Mouse (Mus musculus) forebrain, embryonic 16.5 days (tissue): ENCODE data around the gene Igdcc3. TPM values are rescaled to one million over a fixed set of nuclear protein-coding genes. Genes with fewer than 3 reads are reported as not detected.
"Not testable (repeated sequence)": the region's sequence is repeated elsewhere in the genome, so short reads cannot be mapped to it uniquely, and the experiment has no call there.

Experiments used
- ATAC-seq: fragments of 200-750 bp; cut with Nextera tagmentation; 2 replicates; pipeline ENCODE4 v1.8.0; 2017; ENCODE audit warnings: mild to moderate bottlenecking, moderate library complexity
- H3K27ac ChIP-seq: fragments of 300-500 bp; sonication (generic); 2 replicates; pipeline ENCODE4 v1.5.1; 2014; ENCODE audit warnings: low read length, control low read depth
- H3K27me3 ChIP-seq: fragments of 300-500 bp; sonication (generic); replicated peaks from 2 replicates; pipeline ENCODE4 v1.6.1; 2014; ENCODE audit warnings: low read length; ENCODE audit not compliant: control insufficient read depth, insufficient read depth
- H3K36me3 ChIP-seq: fragments of 300-500 bp; sonication (generic); 2 replicates; pipeline ENCODE4 v1.6.1; 2014; ENCODE audit not compliant: control insufficient read depth, insufficient read depth
- H3K4me1 ChIP-seq: fragments of 300-500 bp; sonication (generic); replicated peaks from 2 replicates; pipeline ENCODE4 v1.6.1; 2014; ENCODE audit warnings: low read length; ENCODE audit not compliant: control insufficient read depth, insufficient read depth
- H3K4me2 ChIP-seq: fragments of 300-500 bp; sonication (generic); 2 replicates; pipeline ENCODE4 v1.6.1; 2014; ENCODE audit warnings: mild to moderate bottlenecking, low read length, control low read depth
- H3K4me3 ChIP-seq: fragments of 300-500 bp; sonication (generic); replicated peaks from 2 replicates; pipeline ENCODE4 v1.5.1; 2014; ENCODE audit warnings: mild to moderate bottlenecking, low read length, control low read depth
- H3K9ac ChIP-seq: fragments of 300-500 bp; sonication (generic); replicated peaks from 2 replicates; pipeline ENCODE4 v1.6.1; 2014; ENCODE audit warnings: low read depth, low read length, control low read depth
- H3K9me3 ChIP-seq: fragments of 300-500 bp; sonication (generic); 2 replicates; pipeline ENCODE4 v1.6.1; 2016; ENCODE audit warnings: low read length; ENCODE audit not compliant: control insufficient read depth
- WGBS: fragments of 180-500 bp; shearing (Covaris S2); extraction: QIAGEN DNeasy Blood & Tissue Kit; methylation state at CpG from one replicate; pipeline ENCODE4 v1.1.7; 2014; 5-methylcytosine and 5-hydroxymethylcytosine counted together
- polyA plus RNA-seq: library from polyadenylated mRNA; unstranded; fragments of >200 nt; fragmentation: Nextera tagmentation; extraction: Ambion mirVana; gene quantifications from 2 replicates; pipeline ENCODE4 v1.2.1, GENCODE M21; 2015

The Igdcc3 gene
- polyA plus RNA-seq, 1 experiment from 2014 or later: 8.5 TPM

DNA sequence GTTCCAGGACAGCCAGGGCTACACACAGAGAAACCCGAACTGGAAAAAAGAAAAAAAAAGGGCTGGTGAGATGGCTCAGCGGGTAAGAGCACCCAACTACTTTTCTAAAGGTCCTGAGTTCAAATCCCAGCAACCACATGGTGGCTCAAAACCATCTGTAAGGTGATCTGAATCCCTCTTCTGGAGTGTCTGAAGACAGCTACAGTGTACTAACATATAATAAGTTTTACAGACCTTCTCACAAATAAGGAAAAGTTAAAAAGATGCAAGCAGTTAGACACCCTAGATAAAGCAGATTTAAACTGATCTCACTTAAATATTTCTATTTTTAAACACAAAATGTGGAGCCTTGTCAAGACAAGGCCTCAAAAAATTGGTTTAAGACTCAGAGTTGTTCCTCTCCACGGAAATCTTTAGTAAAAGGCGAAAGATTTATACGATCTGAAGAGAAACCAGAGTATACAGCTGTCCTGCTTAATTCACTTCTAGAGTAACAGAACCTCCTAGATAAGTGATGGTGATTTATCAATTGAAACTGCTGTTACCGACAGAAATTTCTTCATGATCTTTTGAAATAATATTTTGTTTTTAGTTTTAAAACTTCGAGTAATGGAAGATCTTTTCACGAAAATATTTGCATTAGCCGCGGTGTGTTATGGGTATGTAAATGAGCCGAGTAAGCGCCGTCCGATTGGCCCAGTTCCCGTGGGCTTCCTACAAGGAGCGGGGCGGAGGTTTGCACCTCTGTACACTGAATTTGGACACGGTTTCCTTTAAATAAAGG lies 60.6 kb downstream of the Igdcc3 start:
- peak overlapping the region; percentile 90 for H3K27ac ChIP-seq
- WGBS: 1% methylated on average over 18 of the region's 18 CpGs

DNA sequence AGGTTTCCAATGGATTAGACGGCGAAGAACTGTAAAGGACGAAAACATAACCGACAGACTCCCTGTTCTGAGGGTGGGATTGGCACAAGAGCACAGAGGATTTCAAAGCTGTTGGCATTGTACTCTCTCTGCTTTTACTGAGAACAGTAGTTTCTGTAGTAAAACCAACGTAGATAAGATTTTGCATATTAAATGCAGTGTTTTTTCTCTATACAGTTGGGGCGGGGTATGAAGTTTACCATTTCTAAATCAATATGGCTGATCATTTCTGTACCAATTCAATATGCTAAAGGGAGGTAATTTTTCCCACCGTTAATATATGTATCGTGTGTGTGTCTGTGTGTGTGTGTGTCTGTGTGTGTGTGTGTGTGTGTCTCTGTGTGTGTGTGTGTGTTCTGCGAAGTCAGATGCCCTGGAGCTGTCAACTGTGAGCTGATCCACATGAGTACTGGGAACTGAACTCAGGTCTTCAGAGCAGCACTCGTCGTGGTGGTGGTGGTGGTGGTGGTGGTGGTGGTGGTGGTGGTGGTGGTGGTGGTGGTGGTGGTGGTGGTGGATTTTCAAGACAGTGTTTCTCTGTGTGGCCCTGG lies 61.3 kb downstream of the Igdcc3 start:
- WGBS: 12% methylated on average over 9 of the region's 11 CpGs
- Histone ChIP-seq H3K4me2 (peak overlapping the region; percentile 61), H3K9me3 (no peaks in the 10 kb centered on the region)

More for the DNA sequence above, 60.6 kb downstream of the Igdcc3 start:
- H3K4me2 ChIP-seq: peak overlapping the region; percentile 61
- H3K36me3 ChIP-seq: no peaks in the 10 kb centered on the region
- ATAC-seq: peak; percentile 89
- H3K4me3 ChIP-seq: peak overlapping the region; percentile 54
- H3K9ac ChIP-seq: peak overlapping the region; percentile 65
- no peaks in the 10 kb centered on the region for H3K9me3 ChIP-seq
- H3K4me1 ChIP-seq: 0 out of 2 replicates have a peak, but pooled peaks cover 2% of the 10 kb centered on the region
- H3K27me3 ChIP-seq: no peaks in the 10 kb centered on the region

DNA sequence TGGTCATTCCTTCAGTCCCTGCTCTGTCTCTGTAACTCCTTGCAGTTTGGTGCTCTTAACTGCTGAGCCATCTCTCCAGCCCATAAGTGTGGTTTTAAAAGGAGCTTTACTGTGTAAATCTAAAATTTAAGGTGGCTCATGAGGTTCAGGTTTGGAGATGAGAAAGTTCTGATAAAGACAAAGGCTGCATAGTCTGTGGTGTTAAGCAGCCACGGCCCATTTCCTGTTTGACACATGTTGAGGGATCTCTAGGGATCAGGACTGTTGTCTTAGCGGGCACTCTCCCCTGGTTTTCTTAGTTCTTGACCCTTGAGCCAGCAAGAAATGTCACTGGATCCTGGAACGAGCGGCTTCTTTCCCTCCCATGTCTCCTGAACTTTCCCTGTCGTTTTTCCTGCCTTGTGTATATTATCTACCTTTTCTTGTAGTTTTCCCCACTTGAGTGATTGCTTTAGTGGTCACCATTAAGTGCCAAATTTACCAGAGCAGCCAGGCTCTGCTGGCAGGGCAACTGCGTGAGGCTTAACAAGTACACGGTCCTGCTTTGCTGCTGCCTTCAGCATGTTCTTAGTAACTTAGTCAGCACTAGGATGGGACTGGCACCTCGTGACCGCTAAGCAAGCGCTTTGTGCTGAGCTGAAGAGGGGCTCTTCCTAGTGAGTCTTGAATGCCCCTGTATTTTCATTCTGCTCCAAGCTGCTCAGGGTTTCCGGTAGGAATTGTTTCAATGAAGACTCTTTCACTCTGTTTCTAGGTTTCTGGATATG lies 64.2 kb downstream of the Igdcc3 start:
- Histone ChIP-seq H3K27ac (no peak overlapping the region), H3K36me3 (no peaks in the 10 kb centered on the region), H3K4me3 (no peak overlapping the region), H3K9ac (no peak overlapping the region), H3K27me3 (no peaks in the 10 kb centered on the region), H3K9me3 (no peaks in the 10 kb centered on the region), H3K4me1 (no peaks in the 10 kb centered on the region), H3K4me2 (no peak overlapping the region)
- ATAC-seq: no peak
- 76% methylated on average over 11 of the region's 11 CpGs for WGBS

More for the DNA sequence above, 61.3 kb downstream of the Igdcc3 start:
- Histone ChIP-seq H3K4me1 (no peaks in the 10 kb centered on the region), H3K27me3 (no peaks in the 10 kb centered on the region), H3K9ac (peak overlapping the region; percentile 65), H3K4me3 (peak overlapping the region; percentile 54), H3K36me3 (no peaks in the 10 kb centered on the region), H3K27ac (peak overlapping the region; percentile 90)
- peak; percentile 43; the same call in 1 of the 2 replicates for ATAC-seq

DNA sequence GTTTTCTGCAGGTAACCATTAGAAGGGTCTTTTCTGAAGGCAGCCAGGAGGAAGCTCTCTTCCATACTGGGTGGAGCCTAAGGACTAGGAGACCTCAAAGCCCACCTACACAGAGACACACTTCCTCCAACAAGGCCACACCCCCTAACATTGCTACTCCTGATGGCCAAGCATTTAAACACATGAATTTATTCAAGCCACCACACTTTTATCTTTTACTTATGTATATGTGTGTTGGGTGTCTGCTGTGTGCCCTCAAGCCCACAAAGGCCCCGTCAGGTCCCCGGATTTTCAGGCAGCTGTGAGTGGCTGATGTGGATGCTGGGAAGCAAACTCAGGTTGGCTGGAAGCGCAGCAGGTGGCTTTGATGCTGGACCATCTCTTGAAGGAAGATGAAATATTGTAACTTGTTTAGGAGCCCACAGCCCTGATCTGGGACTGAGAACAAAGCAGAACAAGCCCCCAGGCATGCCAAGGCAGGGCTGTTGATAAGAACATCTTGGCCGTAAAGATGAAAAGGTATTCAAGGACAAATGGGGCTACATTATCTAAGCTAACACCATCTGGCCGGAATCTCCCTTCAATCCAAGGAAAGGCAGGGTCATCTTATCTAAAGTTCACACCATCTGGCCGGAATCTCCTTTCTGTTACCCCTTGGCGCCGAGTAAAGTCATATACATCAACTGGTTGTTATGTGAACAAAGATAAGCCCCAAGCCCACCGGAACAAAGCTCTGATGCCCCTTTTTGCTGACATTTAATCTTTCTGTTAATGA lies 66.2 kb downstream of the Igdcc3 start:
- not testable (repeated sequence) for H3K4me2 ChIP-seq, H3K27ac ChIP-seq, H3K9me3 ChIP-seq, H3K27me3 ChIP-seq, H3K4me1 ChIP-seq, H3K4me3 ChIP-seq, H3K9ac ChIP-seq, ATAC-seq, H3K36me3 ChIP-seq
- WGBS: 98% methylated on average over 9 of the region's 9 CpGs

DNA sequence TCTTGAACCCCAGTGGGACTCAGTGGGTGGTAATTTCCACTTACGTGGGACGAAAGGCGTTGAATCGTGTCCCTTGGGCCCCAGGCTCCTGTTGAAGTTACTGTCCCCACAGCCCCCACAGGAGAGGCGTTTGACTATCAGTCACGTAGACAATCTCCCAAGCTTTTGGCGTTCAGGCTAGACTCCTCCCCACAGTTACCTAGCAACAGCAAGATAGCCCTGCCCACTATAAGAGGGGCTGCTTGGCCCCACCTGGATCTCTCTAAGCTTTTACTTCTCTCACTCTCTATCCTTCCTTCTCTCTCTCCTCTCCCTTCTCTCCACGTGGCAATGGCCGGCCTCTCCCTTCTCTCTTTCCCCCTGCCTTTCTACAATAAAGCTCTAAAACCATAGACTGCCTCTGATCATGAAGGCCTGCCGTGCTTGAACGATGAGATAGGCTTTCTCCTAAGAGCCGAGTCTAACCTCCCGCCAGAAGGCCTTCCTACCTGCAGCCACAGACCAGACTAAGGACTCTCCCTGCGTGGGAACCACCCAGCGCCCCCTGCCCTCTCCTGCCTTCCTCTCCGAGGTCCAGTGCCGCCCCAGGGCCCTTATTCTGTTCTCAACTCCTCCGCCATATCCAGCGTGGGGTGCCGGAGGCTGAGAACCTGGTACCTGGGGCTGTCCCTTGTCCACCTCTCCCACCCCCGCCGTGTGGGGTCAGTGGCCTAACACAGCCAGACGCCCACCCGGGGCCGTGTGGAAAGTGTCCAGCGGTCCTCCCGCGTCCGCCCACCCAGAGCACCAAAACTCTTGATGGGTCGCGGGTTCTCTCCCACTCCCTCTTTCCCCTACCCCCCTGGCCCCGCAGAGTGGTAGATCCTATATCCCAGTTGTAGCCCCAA lies 67.5 kb downstream of the Igdcc3 start:
- 90% methylated on average over 32 of the region's 32 CpGs for WGBS

DNA sequence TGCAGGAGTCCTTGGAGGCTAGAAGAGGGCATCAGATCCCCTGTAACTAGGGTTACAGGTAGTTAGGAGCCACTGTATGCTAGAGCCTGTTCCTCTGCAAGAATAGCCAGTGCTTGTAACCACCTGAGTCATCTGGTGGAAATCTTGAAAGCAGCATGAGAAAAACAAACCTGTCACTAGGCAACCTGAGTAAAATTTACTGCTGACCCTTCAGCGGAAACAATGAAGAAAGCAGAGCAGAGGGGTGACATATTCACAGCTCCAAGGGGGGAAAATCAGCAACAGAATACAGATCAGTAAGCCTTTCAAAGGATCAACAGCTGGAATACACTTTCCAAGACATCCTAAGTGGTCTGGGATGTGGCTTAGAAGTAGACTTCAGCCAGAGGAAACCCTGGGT lies 70.6 kb downstream of the Igdcc3 start:
- Histone ChIP-seq H3K27me3 (no peaks in the 10 kb centered on the region), H3K36me3 (no peaks in the 10 kb centered on the region), H3K9me3 (no peaks in the 10 kb centered on the region), H3K27ac (no peak overlapping the region), H3K4me2 (no peak overlapping the region), H3K4me3 (no peak overlapping the region), H3K9ac (no peak overlapping the region), H3K4me1 (peaks cover 11% of the 10 kb centered on the region)
- ATAC-seq: no peak
- WGBS: 39% methylated on average over 1 of the region's 1 CpGs

More for the DNA sequence above, 67.5 kb downstream of the Igdcc3 start:
- Histone ChIP-seq H3K9me3 (no peaks in the 10 kb centered on the region), H3K4me3 (no peak overlapping the region), H3K4me1 (no peaks in the 10 kb centered on the region), H3K27ac (no peak overlapping the region), H3K4me2 (no peak overlapping the region), H3K27me3 (no peaks in the 10 kb centered on the region), H3K36me3 (no peaks in the 10 kb centered on the region), H3K9ac (no peak overlapping the region)
- no peak for ATAC-seq

DNA sequence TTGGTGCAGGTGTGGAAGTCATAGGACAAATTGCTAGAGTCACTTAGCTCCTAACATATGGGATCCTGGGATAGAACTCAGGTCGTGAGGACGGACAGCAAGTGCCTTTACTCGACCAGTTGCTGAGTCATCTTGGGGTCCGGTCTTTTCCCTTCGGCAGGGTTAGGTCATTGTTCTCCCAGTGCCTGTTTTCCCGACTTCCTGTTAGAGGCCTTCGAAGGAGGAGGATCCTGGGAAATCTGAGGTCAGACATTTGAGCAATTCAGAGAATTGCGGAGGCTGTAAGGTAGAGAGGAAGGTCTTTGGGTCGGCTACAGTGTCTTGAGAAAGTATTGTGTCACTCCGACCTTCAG lies 73.4 kb downstream of the Igdcc3 start:
- Histone ChIP-seq H3K4me1 (peaks cover 11% of the 10 kb centered on the region), H3K9me3 (no peaks in the 10 kb centered on the region), H3K27me3 (no peaks in the 10 kb centered on the region), H3K9ac (peak overlapping the region; percentile 80), H3K36me3 (no peaks in the 10 kb centered on the region), H3K27ac (no peak overlapping the region), H3K4me3 (peak overlapping the region; percentile 71), H3K4me2 (peak overlapping the region; percentile 64)
- 13% methylated on average over 10 of the region's 10 CpGs for WGBS
- no peak; the same call in 1 of the 2 replicates for ATAC-seq

DNA sequence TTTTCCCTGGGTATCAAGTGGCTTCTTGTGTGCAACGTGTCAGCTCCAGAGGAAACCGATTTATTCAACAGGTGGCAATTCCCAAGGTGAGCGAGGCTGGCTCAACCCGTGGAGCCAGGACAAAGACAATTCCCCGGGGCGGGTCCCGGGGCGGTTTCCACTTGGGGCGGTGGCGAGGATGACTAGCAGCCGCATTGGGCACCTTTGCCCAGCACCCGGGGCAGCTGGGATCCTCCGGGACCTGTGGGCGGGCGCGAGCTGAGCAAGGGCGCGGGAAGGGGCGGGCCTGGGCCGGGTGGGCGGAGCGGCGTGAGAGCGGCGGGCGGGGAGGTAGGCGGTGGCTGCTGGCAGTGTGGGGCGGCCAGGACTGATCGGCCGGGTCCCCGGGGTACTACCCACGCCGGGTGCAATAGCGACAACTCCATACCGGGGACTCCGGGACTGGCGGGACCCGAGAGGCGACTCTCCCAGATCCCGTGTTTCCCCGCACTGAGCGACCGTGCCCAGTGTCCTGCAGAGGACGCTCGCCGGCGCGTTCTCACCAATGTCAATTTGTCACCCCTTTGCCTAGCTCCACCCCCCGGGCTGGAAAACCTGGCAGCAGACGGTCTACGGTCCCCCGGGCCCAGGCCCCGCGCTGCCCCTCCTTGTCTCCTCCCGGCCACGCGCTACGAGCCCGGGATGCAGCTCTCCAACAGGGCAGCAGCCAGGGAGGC lies 73.9 kb downstream of the Igdcc3 start:
- WGBS: 1% methylated on average over 57 of the region's 59 CpGs
- H3K27me3 ChIP-seq: no peaks in the 10 kb centered on the region

More for the DNA sequence above, 73.9 kb downstream of the Igdcc3 start:
- H3K27ac ChIP-seq: peak overlapping the region; percentile 49
- H3K9ac ChIP-seq: peak overlapping the region; percentile 80
- peak; percentile 97 for ATAC-seq
- no peaks in the 10 kb centered on the region for H3K9me3 ChIP-seq
- peak overlapping the region; percentile 64 for H3K4me2 ChIP-seq
- H3K4me3 ChIP-seq: peak overlapping the region; percentile 71
- H3K4me1 ChIP-seq: peaks cover 11% of the 10 kb centered on the region
- no peaks in the 10 kb centered on the region for H3K36me3 ChIP-seq
